Mouse (Mus musculus) kidney, adult 10 weeks (tissue): ENCODE data around the gene Gm7356. TPM values are rescaled to one million over a fixed set of nuclear protein-coding genes. Genes with fewer than 3 reads are reported as not detected.

Experiments
- polyA plus RNA-seq: library from polyadenylated mRNA; stranded (reverse); fragments of 350-450 nt; fragmentation: Illumina TruSeq; extraction: RNeasy Lipid Tissue Mini Kit (QIAGEN cat#74804); gene quantifications from one replicate; pipeline ENCODE4 v1.2.3, GENCODE M21; 2014; ENCODE audit warnings: low read depth, low replicate concordance

The Gm7356 gene
- not detected for polyA plus RNA-seq

DNA sequence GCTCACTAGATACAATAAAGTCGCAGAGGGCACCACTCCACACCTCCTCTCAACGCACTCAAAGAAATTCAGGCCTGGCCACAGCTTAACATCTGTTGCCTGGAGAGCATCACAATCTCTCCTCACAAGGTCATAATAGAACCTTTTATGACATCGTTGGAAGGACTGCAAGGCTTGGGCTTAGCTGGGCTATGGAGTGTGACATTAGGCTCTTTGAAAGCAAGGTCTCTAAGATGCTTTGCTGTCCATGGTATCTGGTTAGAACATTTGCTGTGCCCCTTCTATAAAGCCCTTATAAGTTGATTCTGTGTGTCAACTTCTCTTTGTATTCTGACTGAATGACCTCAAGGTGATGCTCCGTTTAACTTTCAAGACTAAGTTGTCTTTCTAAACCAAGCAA lies at the start of gene Gm7356:
Gene Gm7356, minus strand, starts transcription at position 101 of the 400 bp plus-strand sequence.

Other genes starting within 250 kb of the Gm7356 start
- gene Afdn, start 243.2 kb downstream of the Gm7356 start, polyA plus RNA-seq, result 112 TPM
- gene Tcte2, start 241.9 kb downstream of the Gm7356 start, polyA plus RNA-seq, result 4.2 TPM
- gene Gm7168, start 55.3 kb downstream of the Gm7356 start, polyA plus RNA-seq, result not detected
- gene Gm7358, start 55.8 kb upstream of the Gm7356 start, polyA plus RNA-seq, result not detected
- 0.49 TPM for gene Dact2, start 200.6 kb upstream of the Gm7356 start, polyA plus RNA-seq